Mouse (Mus musculus): ENCODE data around the gene Ift43.

DNA sequence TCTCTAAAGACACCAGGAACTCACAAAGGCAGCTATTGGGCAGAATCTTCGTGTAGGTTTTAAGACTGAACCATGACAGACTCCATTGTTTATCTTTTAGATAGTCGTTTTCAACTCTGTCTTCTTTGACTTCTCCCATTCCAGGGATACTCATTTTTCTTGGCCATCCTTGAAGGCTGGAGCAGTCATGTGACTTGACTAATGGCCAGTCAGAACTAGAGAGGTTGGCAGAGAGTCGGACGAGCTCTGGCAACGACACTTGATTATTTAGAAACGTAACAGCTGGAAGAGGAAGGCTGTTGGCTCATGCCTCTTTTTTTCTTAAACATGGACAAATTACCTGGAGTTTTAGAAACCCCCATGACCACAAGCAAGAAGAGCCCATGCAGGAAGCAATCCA lies 23.0 kb upstream of the Ift43 start:
- TF ChIP-seq CTCF (conservative IDR thresholded peaks at IDR 0.05; ENCODE audit: low read length), result no peak
- TF ChIP-seq POU5F1 (IDR thresholded peaks at IDR 0.05; ENCODE audit: borderline replicate concordance, low read length), result no peak
- TF ChIP-seq NANOG (IDR thresholded peaks at IDR 0.05; ENCODE audit: borderline replicate concordance, low read length), result no peak
